Mouse (Mus musculus) liver, postnatal 0 days (tissue): ENCODE results near the gene Palm3. TPM values are rescaled to one million over a fixed set of nuclear protein-coding genes. Genes with fewer than 3 reads are reported as not detected.
"Not testable (repeated sequence)": the region's sequence is repeated elsewhere in the genome, so short reads cannot be mapped to it uniquely, and the experiment has no call there.

ENCODE experiments used
- ATAC-seq: fragments of 200-750 bp; cut with Nextera tagmentation; 2 replicates; pipeline ENCODE4 v1.8.0; 2017; ENCODE audit warnings: mild to moderate bottlenecking, moderate library complexity
- DNase-seq: peaks from one replicate; pipeline ENCODE4 v3.0.0-alpha.2; 2016
- H3K27ac ChIP-seq: fragments of 300-500 bp; sonication (generic); 2 replicates; pipeline ENCODE4 v1.5.1; 2014; ENCODE audit warnings: antibody characterized with exemption, moderate library complexity, mild to moderate bottlenecking, low read depth
- H3K27me3 ChIP-seq: fragments of 300-500 bp; sonication (generic); 2 replicates; pipeline ENCODE4 v1.6.1; 2014; ENCODE audit warnings: low read length, control low read depth, mixed read lengths; ENCODE audit not compliant: insufficient read depth
- H3K36me3 ChIP-seq: fragments of 300-500 bp; sonication (generic); replicated peaks from 2 replicates; pipeline ENCODE4 v1.6.1; 2014; ENCODE audit warnings: mild to moderate bottlenecking, control low read depth, low read length, moderate library complexity, mixed read lengths; ENCODE audit not compliant: insufficient read depth
- H3K4me1 ChIP-seq: fragments of 300-500 bp; sonication (generic); 2 replicates; pipeline ENCODE4 v1.6.1; 2014; ENCODE audit warnings: antibody characterized with exemption, mild to moderate bottlenecking, control low read depth; ENCODE audit not compliant: insufficient read depth
- H3K4me2 ChIP-seq: fragments of 300-500 bp; sonication (generic); 2 replicates; pipeline ENCODE4 v1.6.1; 2014; ENCODE audit warnings: low read depth, mild to moderate bottlenecking, low read length, moderate library complexity, mixed read lengths
- H3K4me3 ChIP-seq: fragments of 300-500 bp; sonication (generic); 2 replicates; pipeline ENCODE4 v1.5.1; 2014; ENCODE audit warnings: low read depth, low read length
- H3K9ac ChIP-seq: fragments of 300-500 bp; sonication (generic); replicated peaks from 2 replicates; pipeline ENCODE4 v1.6.1; 2014; ENCODE audit warnings: mild to moderate bottlenecking, moderate library complexity
- H3K9me3 ChIP-seq: fragments of 300-500 bp; sonication (generic); 2 replicates; pipeline ENCODE4 v1.6.1; 2016; ENCODE audit warnings: mild to moderate bottlenecking, control low read depth, low read length, mixed read lengths
- CTCF ChIP-seq: sonication (generic); IDR thresholded peaks from 2 replicates; pipeline ENCODE4 v1.5.1; 2016; ENCODE audit warnings: antibody characterized with exemption, low read depth
- EP300 ChIP-seq: IDR thresholded peaks from 2 replicates; pipeline ENCODE4 v1.6.1; 2016; ENCODE audit warnings: antibody characterized with exemption, low read depth, mild to moderate bottlenecking
- whole genome bisulfite sequencing: fragments of 180-500 bp; shearing (Covaris S2); extraction: QIAGEN DNeasy Blood & Tissue Kit; methylation state at CpG from one replicate; pipeline ENCODE4 v1.1.7; 2014; ENCODE audit not compliant: insufficient replicate concordance; 5-methylcytosine and 5-hydroxymethylcytosine counted together
- polyA plus RNA-seq: library from polyadenylated mRNA; unstranded; fragments of >200 nt; fragmentation: Nextera tagmentation; extraction: Ambion mirVana; gene quantifications from 2 replicates; pipeline ENCODE4 v1.2.1, GENCODE M21; 2015

Palm3 gene
- polyA plus RNA-seq, 1 experiment from 2014 or later, result 0.04 TPM

- Histone ChIP-seq H3K9me3 (no peaks in the 10 kb centered on the region), H3K9ac (no peak overlapping the region), H3K27me3 (no peaks in the 10 kb centered on the region), H3K4me2 (no peak overlapping the region), H3K36me3 (peaks cover 27% of the 10 kb centered on the region), H3K4me3 (no peak overlapping the region), H3K4me1 (peaks cover 18% of the 10 kb centered on the region), H3K27ac (no peak overlapping the region)
- ATAC-seq, result no peak
- TF ChIP-seq EP300 (no peak), CTCF (no peak)
- 88% methylated on average over 7 of the region's 7 CpGs for WGBS
- DNase-seq, result no peak
These were observed 39.7 kb upstream of the Palm3 start for GRCm38 (mm10) chr8:83981533-83981932.

- Histone ChIP-seq H3K27ac (no peak overlapping the region), H3K4me2 (no peak overlapping the region), H3K9ac (no peak overlapping the region), H3K36me3 (peaks cover 34% of the 10 kb centered on the region), H3K4me1 (peaks cover 10% of the 10 kb centered on the region), H3K27me3 (no peaks in the 10 kb centered on the region), H3K9me3 (no peaks in the 10 kb centered on the region), H3K4me3 (no peak overlapping the region)
- TF ChIP-seq EP300 (no peak), CTCF (no peak)
- no peak for ATAC-seq
- no peak for DNase-seq
- WGBS, result 60% methylated on average over 4 of the region's 4 CpGs
These were observed 38.8 kb upstream of the Palm3 start for GRCm38 (mm10) chr8:83982449-83982848.

- not testable (repeated sequence) for H3K27me3 ChIP-seq, DNase-seq, H3K4me2 ChIP-seq, H3K4me1 ChIP-seq, H3K27ac ChIP-seq, H3K9me3 ChIP-seq, H3K9ac ChIP-seq, ATAC-seq, H3K4me3 ChIP-seq
- WGBS, result 95% methylated on average over 2 of the region's 2 CpGs
- peaks cover 40% of the 10 kb centered on the region for H3K36me3 ChIP-seq
- TF ChIP-seq CTCF, result peak; percentile 28; the same call in 1 of the 2 replicates
These were observed 38.0 kb upstream of the Palm3 start for GRCm38 (mm10) chr8:83983222-83983621.

- 58% methylated on average over 7 of the region's 7 CpGs for WGBS
These were observed 32.0 kb upstream of the Palm3 start for GRCm38 (mm10) chr8:83989243-83989642.

GRCm38 (mm10) chr8:83990170-83990569, 31.1 kb upstream of the Palm3 start:
- Histone ChIP-seq H3K4me3 (no peak overlapping the region), H3K9ac (no peak overlapping the region), H3K9me3 (no peaks in the 10 kb centered on the region), H3K27ac (no peak overlapping the region), H3K4me2 (no peak overlapping the region), H3K27me3 (no peaks in the 10 kb centered on the region), H3K4me1 (peaks cover 3% of the 10 kb centered on the region; the same call in 1 of the 2 replicates), H3K36me3 (peaks cover 45% of the 10 kb centered on the region)
- DNase-seq (no peak), ATAC-seq (no peak)
- TF ChIP-seq CTCF (no peak), EP300 (no peak)
- whole genome bisulfite sequencing, result 86% methylated on average over 14 of the region's 14 CpGs

More at GRCm38 (mm10) chr8:83989243-83989642, 32.0 kb upstream of the Palm3 start:
- Histone ChIP-seq H3K9ac (no peak overlapping the region), H3K4me1 (peaks cover 3% of the 10 kb centered on the region; the same call in 1 of the 2 replicates), H3K9me3 (no peaks in the 10 kb centered on the region), H3K4me2 (no peak overlapping the region), H3K27ac (no peak overlapping the region), H3K4me3 (no peak overlapping the region), H3K27me3 (no peaks in the 10 kb centered on the region), H3K36me3 (peaks cover 50% of the 10 kb centered on the region)
- DNase-seq, result no peak
- no peak for ATAC-seq
- TF ChIP-seq EP300 (no peak), CTCF (no peak)

GRCm38 (mm10) chr8:83992488-83992887, 28.8 kb upstream of the Palm3 start:
- Histone ChIP-seq H3K4me1 (peaks cover 12% of the 10 kb centered on the region), H3K27ac (no peak overlapping the region), H3K4me2 (no peak overlapping the region), H3K9me3 (no peaks in the 10 kb centered on the region), H3K4me3 (no peak overlapping the region), H3K9ac (no peak overlapping the region), H3K36me3 (peaks cover 33% of the 10 kb centered on the region), H3K27me3 (no peaks in the 10 kb centered on the region)
- ATAC-seq, result no peak
- WGBS, result 43% methylated on average over 2 of the region's 2 CpGs
- no peak for TF ChIP-seq CTCF
- no peak for TF ChIP-seq EP300
- DNase-seq, result no peak

- Histone ChIP-seq H3K27me3 (no peaks in the 10 kb centered on the region), H3K27ac (no peak overlapping the region), H3K36me3 (peaks cover 22% of the 10 kb centered on the region), H3K9me3 (no peaks in the 10 kb centered on the region), H3K4me1 (peaks cover 18% of the 10 kb centered on the region), H3K4me2 (no peak overlapping the region), H3K9ac (no peak overlapping the region), H3K4me3 (no peak overlapping the region)
- no peak for TF ChIP-seq EP300
- no peak for TF ChIP-seq CTCF
- DNase-seq (no peak), ATAC-seq (no peak)
- WGBS, result 24% methylated on average over 3 of the region's 3 CpGs
These were observed 27.2 kb upstream of the Palm3 start for GRCm38 (mm10) chr8:83994030-83994429.
